Mouse (Mus musculus): ENCODE results near the gene Rcor2. TPM values are rescaled to one million over a fixed set of nuclear protein-coding genes. Genes with fewer than 3 reads are reported as not detected.

The Rcor2 gene
- polyA plus RNA-seq, 1 experiment from 2014 or later, result 10.7 TPM

Other genes with a start within 250 kb of the Rcor2 start
- 5.2 and 6.6 TPM in 2 replicates for gene Fermt3, start 247.9 kb upstream of the Rcor2 start, polyA plus RNA-seq (2014; fragmentation: Nextera tagmentation; extraction: Ambion mirVana)
- gene Stip1, start 227.4 kb upstream of the Rcor2 start, polyA plus RNA-seq (2014; fragmentation: Nextera tagmentation; extraction: Ambion mirVana), result 174 and 175 TPM in 2 replicates
- 50.5 and 53.0 TPM in 2 replicates for gene Macrod1, start 210.5 kb upstream of the Rcor2 start, polyA plus RNA-seq (2014; fragmentation: Nextera tagmentation; extraction: Ambion mirVana)
- gene Flrt1, start 161.6 kb upstream of the Rcor2 start, polyA plus RNA-seq (2014; fragmentation: Nextera tagmentation; extraction: Ambion mirVana), result 1.4 and 1.5 TPM in 2 replicates
- gene Otub1, start 61.0 kb upstream of the Rcor2 start, polyA plus RNA-seq (2014; fragmentation: Nextera tagmentation; extraction: Ambion mirVana), result 151 and 153 TPM in 2 replicates
- gene Cox8a, start 49.7 kb upstream of the Rcor2 start, polyA plus RNA-seq (2014; fragmentation: Nextera tagmentation; extraction: Ambion mirVana), result 2,457 and 2,575 TPM in 2 replicates
- 55.9 and 58.5 TPM in 2 replicates for gene Naa40, start 26.1 kb upstream of the Rcor2 start, polyA plus RNA-seq (2014; fragmentation: Nextera tagmentation; extraction: Ambion mirVana)
- 35.4 and 40.2 TPM in 2 replicates for gene Mark2, start 74.5 kb downstream of the Rcor2 start, polyA plus RNA-seq (2014; fragmentation: Nextera tagmentation; extraction: Ambion mirVana)
- 11.1 and 14.8 TPM in 2 replicates for gene Spindoc, start 115.7 kb downstream of the Rcor2 start, polyA plus RNA-seq (2014; fragmentation: Nextera tagmentation; extraction: Ambion mirVana)
- 4.4 and 5.8 TPM in 2 replicates for gene 2700081O15Rik, start 150.3 kb downstream of the Rcor2 start, polyA plus RNA-seq (2014; fragmentation: Nextera tagmentation; extraction: Ambion mirVana)
- 108 and 132 TPM in 2 replicates for gene Rtn3, start 216.0 kb downstream of the Rcor2 start, polyA plus RNA-seq (2014; fragmentation: Nextera tagmentation; extraction: Ambion mirVana)
- gene Atl3, start 226.7 kb downstream of the Rcor2 start, polyA plus RNA-seq (2014; fragmentation: Nextera tagmentation; extraction: Ambion mirVana), result 9.1 and 12.1 TPM in 2 replicates